Mouse (Mus musculus) layer of hippocampus, adult 9-10 months (tissue): ENCODE measurements around the gene Bet1l.
"Not testable (repeated sequence)": the region's sequence is repeated elsewhere in the genome, so short reads cannot be mapped to it uniquely, and the experiment has no call there.

Experiments used
- DNase-seq: peaks from one replicate; pipeline ENCODE4 v3.0.0; 2022; ENCODE audit warnings: low spot score

Gene Bet1l

DNA sequence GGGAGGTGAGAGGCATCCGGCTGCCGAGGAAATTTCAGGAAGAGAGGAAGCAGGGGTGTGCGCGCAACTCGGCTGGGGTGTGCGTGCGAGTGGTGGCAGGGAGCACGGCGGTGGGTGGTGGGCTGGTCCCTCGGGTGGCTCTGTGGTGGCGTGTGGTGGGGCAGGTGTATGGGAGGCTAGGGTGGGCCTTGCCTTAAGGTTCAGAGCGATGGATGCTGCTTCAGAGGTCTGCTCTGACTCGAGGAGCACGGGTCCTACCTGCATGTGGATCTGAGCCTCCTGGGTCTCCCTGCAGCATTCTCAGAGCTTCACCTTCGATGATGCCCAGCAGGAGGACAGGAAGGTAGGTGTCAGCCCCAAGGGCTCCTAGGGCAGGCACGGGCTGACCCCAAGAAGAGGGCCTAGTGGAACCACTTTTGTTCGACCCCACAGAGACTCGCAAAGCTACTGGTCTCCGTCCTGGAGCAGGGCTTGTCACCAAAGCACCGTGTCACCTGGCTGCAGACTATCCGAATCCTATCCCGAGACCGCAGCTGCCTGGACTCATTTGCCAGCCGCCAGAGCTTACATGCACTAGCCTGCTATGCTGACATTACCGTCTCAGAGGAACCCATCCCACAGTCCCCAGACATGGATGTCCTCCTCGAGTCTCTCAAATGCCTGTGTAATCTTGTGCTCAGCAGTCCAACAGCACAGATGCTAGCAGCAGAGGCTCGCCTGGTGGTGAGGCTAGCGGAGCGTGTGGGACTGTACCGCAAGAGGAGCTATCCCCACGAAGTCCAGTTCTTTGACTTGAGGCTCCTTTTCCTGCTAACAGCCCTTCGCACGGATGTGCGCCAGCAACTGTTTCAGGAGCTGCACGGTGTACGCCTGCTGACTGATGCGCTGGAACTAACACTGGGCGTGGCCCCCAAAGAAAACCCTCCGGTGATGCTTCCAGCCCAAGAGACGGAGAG is at the start of gene Bet1l:
Bet1l (minus strand) TSS at position 28 of the 956 bp plus-strand sequence.
- no peak for DNase-seq

DNA sequence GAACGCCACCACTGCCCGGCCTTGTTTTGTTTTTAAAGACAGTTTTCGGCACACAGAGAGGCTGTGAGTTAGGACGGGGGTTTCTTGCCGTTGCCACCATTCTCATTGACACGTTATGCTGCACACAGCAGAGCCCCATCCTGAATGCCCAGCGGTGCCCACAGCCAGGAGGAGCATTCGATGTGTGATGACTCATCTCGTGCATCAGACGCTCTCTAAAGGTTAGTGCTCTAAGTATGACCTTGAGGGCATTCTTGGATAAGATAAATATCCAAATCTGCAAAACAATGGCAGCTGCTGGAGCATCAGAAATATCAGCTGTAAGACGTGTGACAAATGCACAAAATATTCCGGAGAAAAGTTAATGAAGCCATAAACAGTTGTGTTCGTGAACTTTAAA is 49.8 kb upstream of the Bet1l start:
- no peak for DNase-seq

DNA sequence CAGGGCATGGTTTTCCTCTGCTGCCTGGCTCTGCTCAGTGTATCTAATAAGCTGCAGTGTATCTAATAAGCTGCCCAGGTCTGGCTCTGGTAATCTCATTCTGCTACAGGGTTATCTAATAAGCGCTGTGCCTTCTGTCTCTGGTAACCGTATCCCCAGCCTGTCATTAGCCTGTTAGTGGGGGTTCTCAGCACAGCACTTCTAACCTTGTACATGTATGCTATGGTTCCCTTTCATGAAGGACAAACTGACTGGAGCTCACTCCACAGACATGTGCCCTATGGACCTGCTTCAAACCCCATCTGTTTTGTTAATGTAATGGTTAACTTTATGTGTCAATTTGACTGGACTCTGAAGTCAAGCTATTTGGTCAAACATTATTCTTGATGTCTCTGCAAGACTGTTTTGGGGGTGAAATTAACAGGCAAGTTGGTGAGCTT is 48.3 kb upstream of the Bet1l start:
- DNase-seq, result no peak

DNA sequence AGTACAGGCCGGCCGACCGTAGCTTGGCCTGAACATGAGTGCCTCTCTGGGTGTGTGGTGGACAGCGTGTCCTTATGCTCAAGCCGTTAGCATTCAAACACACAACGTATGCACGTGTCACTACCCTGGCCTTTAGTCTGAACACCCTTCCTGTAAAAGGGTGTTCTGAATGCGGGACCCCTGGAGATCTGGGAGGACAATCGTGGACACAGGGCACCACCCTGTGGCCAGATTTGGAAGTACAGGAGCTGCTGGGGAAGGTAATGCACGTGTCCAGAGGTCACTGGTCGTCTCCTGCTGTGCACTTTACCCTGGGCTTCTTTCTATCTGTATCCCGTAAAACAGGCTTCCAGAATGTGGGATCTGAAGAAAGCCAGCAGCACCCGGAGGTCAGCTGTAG is 45.8 kb upstream of the Bet1l start:
- DNase-seq, result peak; percentile 49

DNA sequence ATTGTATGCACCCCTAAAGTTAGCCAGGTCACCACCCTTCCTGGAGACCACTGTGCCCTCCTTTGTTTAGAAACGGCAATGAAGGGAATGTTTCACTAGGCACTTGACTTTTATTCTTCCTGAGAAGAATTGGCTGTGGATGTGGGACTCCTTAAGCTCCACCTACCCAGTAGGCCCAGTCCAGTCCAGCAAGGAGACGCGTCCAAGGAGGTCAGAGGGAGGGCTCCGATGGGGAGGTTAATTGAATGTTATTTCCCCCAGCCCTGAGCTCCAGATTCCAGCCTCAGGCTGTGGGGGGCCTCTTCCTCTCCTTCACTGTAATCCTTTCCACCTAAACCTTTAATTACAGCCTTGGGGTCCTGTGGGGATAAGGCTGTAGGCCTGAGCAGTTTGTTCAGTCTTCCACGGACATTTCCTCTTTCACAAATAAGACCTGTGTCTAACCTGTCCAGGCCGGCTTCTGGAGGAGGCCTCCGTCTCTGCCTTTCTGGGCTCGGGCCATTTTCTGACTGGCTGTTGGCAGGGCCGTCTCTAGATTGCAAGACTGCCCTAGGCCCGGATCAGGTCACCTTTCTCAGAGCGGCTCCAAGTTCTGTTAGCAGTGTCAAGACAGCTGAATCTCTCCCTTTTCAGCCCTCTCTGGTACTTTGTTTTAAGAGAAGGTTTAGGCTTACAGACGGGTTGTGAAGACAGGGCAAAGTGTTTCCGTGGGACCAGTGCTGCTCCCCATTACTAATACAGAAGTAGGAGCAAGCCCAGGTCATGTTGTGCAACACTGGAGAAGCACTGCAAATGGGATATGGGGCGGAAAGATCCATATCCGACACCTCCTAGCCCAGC is 44.9 kb upstream of the Bet1l start:
- DNase-seq, result no peak

DNA sequence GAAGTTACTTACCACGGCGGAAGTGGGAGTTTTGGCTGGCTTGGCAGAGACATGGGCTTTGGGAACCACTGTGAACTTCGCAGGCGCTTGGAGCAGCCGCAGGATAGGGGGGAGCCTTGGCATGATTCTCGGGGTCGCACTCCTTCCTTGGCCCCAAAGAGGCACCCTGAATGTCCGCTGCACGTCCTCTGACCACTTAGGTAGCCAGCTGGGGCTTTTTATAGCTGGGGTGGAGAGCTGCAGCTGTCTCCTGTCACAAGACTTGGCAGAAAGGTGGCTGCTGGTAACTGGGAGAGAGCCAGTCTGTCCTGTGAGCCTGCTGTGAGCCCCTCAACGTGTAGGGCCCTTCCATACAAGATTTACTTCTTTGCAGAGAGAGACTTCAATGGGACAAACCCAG is 42.8 kb upstream of the Bet1l start, which contains the start of gene Cox8b:
Cox8b (minus strand) TSS at position 227 of the 400 bp plus-strand sequence.
- DNase-seq, result no peak

DNA sequence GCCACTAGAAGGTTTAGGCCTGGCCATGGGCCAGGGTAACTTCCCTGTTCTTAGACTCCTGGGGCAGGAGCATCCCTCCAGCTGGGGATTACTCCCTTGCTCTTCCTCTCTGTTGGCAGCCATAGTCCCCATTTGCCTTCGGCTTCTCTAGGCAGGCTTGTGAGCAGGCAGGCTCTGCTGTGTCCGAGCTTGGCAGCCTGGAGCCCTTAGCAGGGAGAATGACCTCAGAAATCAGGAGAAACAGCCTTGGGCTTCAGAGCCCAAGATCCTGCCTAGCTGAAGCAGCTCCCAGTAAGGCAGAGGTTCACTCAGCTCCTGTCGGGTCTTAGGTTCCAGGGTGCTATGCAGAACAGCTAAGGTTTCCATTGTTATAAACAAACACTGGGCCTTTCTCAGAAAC is 41.7 kb upstream of the Bet1l start:
- no peak for DNase-seq

DNA sequence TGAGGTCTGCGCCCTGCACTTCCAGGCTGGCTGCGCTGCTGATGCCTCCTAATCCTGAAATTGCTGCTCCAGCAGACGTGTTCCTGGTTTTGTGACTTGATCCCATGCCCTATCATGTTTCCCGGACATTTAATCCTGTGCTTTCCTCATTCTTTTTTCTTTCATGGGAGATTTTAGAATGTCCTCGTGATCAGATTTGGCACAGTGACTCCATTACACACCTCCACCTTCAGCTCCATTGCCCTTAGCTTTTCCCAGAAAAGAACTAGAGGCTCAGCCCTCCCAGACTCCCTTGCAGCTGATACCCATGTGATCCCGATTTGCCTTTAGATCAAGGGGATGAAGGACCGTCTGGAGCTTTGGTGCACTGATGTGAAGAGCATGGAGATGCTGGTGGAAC is 40.5 kb upstream of the Bet1l start:
- no peak for DNase-seq

DNA sequence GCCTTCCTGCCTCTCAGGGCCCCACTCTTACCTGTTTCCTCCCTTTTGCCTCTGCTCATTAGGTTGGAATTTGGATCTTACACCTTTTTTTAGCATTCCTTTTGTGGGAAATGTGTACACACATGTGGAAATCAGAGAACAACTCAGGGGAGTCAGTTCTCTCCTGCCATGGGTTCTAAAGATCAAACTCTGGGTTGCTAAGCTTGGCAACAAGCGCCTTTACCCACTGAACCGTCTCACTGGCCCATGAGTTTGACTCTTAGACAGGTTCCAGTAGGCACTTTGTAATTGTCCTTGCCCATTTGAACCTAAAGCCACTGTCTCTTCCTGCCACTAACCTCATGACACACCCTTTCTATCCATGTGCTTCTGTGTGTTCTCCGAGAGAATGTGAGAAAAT is 37.2 kb upstream of the Bet1l start:
- DNase-seq, result no peak

DNA sequence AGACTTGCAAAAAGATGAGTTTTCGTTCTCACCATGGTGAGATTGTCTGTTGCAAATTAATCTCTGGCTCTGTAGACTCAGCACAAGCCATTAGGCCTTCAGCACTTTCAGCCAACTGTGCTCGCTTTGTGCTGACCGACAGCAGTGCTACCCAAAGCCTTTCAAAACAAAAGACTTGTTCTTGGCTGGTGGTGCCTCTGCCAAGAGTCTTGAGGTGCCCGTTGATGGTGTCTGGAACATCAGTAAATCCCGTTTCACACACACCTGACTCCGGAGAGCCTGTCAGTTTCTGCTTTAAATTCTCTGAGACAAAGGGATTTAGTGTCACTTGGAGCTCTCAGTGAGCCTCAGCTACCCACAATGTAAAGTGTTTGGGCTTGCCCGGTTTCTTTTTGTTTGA is 36.7 kb upstream of the Bet1l start:
- no peak for DNase-seq

DNA sequence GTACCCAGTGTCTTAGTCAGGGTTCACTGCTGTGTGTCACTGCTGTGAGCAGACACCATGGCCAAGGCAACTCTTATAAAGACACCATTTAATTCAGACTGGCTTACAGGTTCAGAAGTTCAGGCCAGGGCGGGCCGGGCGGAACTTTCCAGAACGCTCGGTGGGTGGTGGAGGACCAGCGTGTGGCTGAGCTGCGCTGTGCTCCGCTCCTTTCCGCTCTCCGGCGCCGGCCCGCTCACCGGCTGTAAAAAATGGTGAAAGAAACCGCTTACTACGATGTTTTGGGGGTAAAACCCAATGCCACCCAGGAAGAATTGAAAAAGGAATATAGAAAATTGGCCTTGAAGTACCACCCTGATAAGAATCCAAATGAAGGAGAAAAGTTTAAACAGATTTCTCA is 33.3 kb upstream of the Bet1l start:
- DNase-seq, result not testable (repeated sequence)

DNA sequence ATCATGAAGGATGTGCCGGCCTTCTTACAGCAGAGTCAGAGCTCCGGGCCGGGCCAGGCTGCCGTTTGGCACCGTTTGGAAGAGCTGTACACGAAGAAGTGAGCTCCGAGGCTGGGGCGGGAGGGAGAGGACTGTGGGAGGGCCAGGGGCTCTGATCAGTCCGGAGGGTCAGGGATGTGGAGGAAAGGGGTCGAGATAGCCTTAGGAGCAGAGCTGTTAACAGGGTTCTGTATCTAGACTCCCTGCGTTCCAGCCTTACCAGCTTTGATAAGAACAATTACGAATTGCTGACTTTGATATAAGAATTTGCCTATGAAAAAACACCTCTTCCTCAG is 25.1 kb upstream of the Bet1l start:
- DNase-seq, result no peak

DNA sequence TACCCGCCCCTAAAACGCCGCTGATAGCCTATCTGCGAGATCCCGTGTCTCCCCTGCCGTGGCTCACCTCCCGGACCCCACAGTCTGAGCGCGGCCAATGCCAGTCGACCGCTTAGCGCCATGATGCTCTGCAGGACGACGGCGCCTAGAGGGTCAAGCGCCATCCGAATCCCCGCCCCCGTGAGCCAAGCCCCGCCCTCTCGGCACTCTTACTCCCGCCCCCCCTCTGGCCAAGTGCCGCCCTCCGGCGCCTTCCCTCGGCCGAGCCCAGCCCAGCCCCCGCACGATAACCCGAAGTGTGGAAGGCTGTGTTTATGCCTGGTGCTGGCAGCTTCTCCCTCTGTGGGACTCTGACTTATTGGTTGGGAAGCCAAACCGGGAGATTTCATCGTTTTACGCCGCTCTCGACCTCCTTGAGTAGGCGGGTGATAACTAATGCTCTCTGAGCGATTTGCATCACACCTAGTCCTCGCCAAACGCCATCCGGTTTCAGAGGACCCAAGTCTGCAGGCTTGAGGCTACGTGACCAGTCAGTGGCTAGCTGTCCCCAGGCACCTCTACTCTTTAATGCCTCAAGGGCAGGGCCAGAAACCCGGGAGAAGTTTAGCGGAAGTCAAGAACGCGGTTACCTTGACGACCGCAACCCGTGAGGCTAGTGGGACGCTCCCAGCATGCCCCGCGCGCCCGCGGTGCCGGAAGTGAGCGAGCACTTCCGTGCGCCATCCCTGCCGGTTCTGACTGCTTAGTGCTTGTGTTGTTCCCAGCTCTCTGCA is 24.5 kb upstream of the Bet1l start, which contains the start of the genes Psmd13 and Sirt3:
Psmd13 (plus strand) TSS at position 273 of the 773 bp plus-strand sequence.
Sirt3 (minus strand) TSS at position 614 of the 773 bp plus-strand sequence.
- DNase-seq, result peak; percentile 84

DNA sequence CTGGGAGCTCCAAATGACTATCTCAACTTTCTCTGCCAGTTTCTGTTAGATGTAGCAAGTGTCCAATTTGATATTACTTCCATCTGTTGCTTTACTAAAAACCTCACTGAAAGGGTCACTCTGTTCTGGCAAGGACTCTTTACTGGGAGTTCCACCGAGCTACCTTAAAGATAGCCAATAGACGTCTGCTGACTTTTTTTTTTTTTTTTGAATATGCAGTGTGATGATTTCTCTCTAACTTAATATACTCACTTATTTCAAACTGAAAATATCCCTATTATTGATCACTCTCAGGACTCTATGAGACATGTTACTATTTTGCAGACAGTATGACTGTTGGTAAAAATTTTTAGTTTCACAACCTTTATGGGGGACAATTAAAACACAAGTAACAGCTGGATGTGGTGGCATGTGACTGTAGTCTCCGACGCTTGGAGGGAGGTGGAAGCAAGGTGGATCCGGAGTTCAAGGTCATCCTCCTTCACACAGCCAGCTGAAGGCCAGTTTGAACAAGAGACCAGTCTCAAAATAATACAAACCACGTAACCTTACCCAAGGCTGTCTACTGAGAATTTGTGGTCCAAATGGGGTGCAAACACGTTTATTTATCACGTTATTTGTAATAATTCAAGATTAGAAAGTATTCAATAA is 23.6 kb upstream of the Bet1l start:
- DNase-seq, result no peak

DNA sequence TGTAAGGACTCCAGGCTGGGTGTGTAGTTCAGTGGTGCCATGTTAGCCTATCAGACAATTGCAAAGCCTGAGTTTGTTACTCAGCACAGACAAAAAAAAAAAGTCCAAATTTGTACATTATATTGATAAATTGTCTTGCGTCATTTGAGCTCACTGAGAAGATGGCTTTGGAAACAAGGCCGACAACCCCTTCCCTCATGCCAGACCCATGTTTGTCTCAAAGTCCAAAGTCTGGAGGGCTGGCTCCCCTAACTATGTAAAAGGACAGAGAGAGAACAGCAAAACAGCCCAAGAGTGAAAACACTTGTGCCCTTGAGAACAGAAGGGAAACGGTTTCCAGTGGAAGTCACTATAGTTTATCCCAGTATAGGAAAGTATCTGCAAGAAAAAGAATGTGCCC is 23.0 kb upstream of the Bet1l start:
- DNase-seq, result no peak

DNA sequence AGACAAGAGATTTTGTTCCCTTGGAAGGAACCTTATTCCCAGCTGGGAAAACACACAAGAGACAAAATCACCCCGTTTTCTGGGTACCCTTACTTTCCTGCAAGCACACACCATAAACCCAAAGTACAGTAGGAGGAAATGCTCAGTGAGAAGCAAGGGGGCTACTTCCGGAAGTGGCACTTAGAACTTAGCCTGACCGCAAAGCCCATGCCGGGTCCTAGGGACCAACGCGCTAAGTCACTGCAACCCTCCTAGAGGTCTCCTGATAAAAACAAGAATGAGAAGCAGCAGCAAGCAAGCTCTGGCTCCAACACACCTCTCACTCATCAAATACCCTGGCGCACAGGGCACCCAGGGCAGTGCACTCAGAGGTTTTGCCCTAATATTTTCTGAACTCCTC is 22.0 kb upstream of the Bet1l start:
- DNase-seq, result no peak

DNA sequence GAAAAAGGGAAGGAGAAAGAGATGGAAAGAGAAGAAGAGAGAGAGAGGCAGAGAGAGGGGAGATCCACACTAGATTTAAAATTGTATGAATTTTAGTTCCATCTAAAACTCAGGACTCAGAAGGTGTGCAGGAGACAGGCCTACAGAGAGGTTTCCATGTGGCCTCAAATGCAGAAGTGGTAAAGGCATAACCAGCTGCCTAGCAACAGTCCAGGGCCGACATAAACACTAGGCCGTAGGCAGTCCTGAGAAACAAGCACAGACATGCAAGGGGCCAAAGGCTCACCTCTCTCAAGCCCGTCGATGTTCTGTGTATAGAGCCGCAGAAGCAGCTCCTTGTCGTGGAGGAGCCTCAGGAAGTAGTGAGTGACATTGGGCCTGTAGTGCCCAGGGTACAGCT is 20.0 kb upstream of the Bet1l start:
- DNase-seq, result no peak

DNA sequence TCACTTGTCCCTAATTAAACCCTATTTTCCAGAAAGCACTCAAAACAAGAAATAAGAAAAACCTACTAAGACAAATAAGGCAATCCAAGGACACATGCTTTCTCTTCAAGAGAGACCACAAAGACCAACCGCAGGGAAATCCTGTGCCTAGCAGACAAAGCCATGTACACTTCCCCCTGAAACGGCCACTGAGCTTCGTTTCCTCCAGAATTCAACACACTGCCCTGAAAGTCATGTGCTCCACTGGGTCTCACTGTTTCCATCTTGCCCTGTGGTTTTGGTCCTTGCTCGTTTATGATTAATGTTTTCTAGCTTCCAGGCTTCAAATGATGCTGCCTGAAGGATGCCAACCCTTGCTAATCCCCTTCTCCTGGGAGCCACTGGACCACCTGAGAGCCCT is 16.8 kb upstream of the Bet1l start:
- no peak for DNase-seq

DNA sequence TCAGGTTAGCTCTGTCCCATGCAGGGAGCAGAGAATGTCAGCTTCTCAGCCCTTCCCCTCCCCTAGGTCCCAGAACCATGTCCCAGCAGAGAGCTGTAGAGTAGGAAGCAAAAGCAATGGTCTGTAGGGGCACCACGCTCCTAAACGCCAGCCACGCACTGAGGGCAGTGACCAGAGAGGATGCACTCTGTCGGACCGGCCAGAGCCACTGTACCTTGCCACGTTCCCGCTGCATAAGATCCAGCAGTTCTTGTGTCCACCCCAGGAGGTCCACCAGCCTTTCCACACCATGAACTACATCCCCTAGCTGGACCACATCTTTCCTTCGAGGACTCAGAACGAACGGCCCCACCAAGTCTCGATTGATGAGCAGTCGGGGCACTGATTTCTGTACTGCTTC is 7.4 kb upstream of the Bet1l start:
- DNase-seq, result no peak

DNA sequence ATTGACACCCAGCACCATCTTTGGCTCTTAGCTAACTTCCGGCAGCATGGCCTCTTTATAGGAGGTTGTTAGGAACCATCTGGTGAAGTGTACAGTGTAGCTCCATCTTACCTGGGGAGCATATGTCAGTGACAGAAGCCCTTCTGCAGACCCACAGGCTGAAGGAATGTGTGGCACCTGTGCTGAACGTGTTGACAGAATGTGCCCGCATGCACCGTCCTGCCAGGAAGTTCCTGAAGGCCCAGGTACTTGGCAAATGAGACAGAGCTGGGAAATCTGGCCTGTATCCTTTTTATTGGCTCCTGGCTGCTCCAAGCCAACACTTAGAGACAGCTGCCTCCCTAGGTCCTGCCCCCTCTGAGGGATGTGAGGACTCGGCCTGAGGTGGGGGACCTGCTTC is 3.4 kb upstream of the Bet1l start:
- DNase-seq, result no peak

DNA sequence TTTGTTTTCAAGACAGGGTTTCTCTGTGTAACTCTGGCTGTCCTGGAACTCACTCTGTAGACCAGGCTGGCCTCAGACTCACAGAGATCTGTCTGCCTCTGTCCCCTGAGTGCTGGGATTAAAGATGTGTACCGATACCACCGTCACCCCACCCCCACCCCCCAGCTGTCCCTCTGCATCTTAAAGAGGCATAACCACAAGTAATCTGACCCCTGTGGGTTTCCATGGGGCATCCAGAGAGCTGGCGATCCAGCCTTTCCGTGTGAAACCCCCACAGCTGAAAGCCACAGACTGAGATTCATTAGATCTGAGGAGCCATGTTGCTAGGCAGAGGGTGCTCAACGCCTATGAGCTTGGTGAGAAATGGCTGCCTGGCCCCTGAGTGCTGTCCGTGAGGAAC is 2.6 kb upstream of the Bet1l start:
- no peak for DNase-seq

DNA sequence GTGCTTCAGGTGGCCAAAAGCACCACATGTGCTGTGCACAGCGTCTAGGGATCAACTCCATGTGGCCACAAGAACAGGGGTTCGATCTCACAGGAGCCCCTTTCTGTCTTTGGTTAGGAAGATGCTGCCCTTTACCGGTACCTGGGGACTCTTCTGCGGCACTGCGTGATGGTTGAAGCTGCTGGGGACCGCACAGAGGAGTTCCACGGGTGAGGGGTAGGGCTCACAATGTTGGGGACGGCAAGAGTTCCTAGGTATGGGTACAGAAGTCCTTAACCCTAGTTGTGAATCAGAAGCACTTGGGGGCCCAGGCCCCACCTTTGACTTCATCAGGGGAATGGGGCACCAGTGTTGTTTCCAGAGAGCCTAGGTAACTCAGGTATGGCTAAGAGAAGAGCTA is 1.4 kb upstream of the Bet1l start:
- no peak for DNase-seq
